In the genomic region with DNA sequence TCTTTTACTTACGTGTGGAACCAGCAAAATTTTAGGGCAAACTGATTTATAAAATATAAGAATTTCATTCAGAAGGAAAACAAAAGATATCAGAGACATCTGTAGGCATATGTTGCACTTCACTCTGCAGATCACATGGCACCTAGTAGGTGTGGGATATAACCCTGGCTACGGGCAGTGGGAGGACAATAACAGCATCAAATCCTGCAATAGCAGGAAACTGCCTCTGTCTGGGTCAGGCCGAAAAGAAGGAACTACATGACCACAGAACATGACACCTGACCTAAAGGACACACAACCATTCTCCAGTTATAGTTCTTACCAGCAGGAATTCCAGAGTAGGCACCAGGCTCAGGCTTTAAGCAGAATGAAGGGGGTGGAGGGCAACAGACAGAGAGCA, we compare ENCODE assay signal across 13 mouse cellular contexts.
A peak's percentile ranks its signal among the peaks of the same experiment; 100 is the strongest.
DNase-seq lines count a peak whose midpoint lies in the region; ATAC-seq and TF ChIP-seq lines count a peak whose summit lies in the region.
"Had no signal": no experiment of that assay in that cellular context is flagged by ENCODE, and none has a peak within 500 bp of the region (broad histone marks: within the 10 kb centered on the region; RNA-seq: fewer than 3 reads in every experiment).

No protein-coding gene starts in this region.

- no peaks in the 10 kb centered on the region for H3K27me3 ChIP-seq in hindbrain, embryonic 15.5 days
- H3K27me3 ChIP-seq in hindbrain, embryonic 11.5 days (ENCODE audit: control insufficient read depth, insufficient read depth, low read length): no peaks in the 10 kb centered on the region
- no peaks in the 10 kb centered on the region for H3K27me3 ChIP-seq in neural tube, embryonic 15.5 days (replicated peaks)
- H3K27me3 ChIP-seq: limb, embryonic 13.5 days; lung, embryonic 15.5 days had no signal

- no peaks in the 10 kb centered on the region for H3K9me3 ChIP-seq in hindbrain, embryonic 15.5 days
- H3K9me3 ChIP-seq in hindbrain, embryonic 11.5 days (ENCODE audit: control insufficient read depth, low read length): no peaks in the 10 kb centered on the region
- no peaks in the 10 kb centered on the region for H3K9me3 ChIP-seq in neural tube, embryonic 15.5 days (replicated peaks)
- H3K9me3 ChIP-seq: lung, embryonic 15.5 days had no signal

- no peak overlapping the region for H3K4me3 ChIP-seq in hindbrain, embryonic 15.5 days
- no peak overlapping the region for H3K4me3 ChIP-seq in hindbrain, embryonic 11.5 days (ENCODE audit: low read depth, low read length)
- H3K4me3 ChIP-seq in neural tube, embryonic 15.5 days (replicated peaks): no peak overlapping the region
- H3K4me3 ChIP-seq in gastrocnemius, adult 2 months: no peak overlapping the region
- H3K4me3 ChIP-seq: limb, embryonic 13.5 days; lung, embryonic 15.5 days had no signal

- TF ChIP-seq CTCF in gastrocnemius, adult 2 months (IDR thresholded peaks at IDR 0.05): no peak

- peak; percentile 61; the same call in 1 of the 2 replicates for ATAC-seq in hindbrain, embryonic 15.5 days (ENCODE audit: low FRiP score, low read depth)
- no peak for ATAC-seq in hindbrain, embryonic 11.5 days (ENCODE audit: low FRiP score)
- peak; percentile 71 for ATAC-seq in granulocyte monocyte progenitor cell, adult 5-6 weeks (replicated peaks; ENCODE audit: poor library complexity, severe bottlenecking)
- ATAC-seq in neural tube, embryonic 15.5 days (ENCODE audit: low FRiP score): peak; percentile 55; the same call in 1 of the 2 replicates

- H3K9ac ChIP-seq in hindbrain, embryonic 15.5 days: no peak overlapping the region
- H3K9ac ChIP-seq in hindbrain, embryonic 11.5 days (ENCODE audit: low read depth, low read length): no peak overlapping the region
- no peak overlapping the region for H3K9ac ChIP-seq in neural tube, embryonic 15.5 days (replicated peaks)
- H3K9ac ChIP-seq: limb, embryonic 13.5 days; lung, embryonic 15.5 days had no signal

- intact Hi-C loops in gastrocnemius, adult 2 months (cut with DNase I): no loop called here

- no peak overlapping the region for H3K4me2 ChIP-seq in hindbrain, embryonic 15.5 days
- no peak overlapping the region for H3K4me2 ChIP-seq in hindbrain, embryonic 11.5 days (replicated peaks; ENCODE audit: low read depth, low read length)
- H3K4me2 ChIP-seq in neural tube, embryonic 15.5 days: no peak overlapping the region
- H3K4me2 ChIP-seq: heart, embryonic 11.5 days; limb, embryonic 13.5 days; lung, embryonic 15.5 days had no signal

- peaks cover 15% of the 10 kb centered on the region for H3K4me1 ChIP-seq in hindbrain, embryonic 15.5 days (replicated peaks)
- H3K4me1 ChIP-seq in hindbrain, embryonic 11.5 days (replicated peaks; ENCODE audit: control insufficient read depth, insufficient read depth, low read length): no peaks in the 10 kb centered on the region
- peaks cover 11% of the 10 kb centered on the region for H3K4me1 ChIP-seq in neural tube, embryonic 15.5 days
- H3K4me1 ChIP-seq: limb, embryonic 13.5 days; lung, embryonic 15.5 days had no signal

- no peak for DNase-seq in hindbrain, embryonic 11.5 days (ENCODE audit: low spot score)
- peak; percentile 4 for DNase-seq in lung, postnatal 25 days (ENCODE audit: low spot score)
- no peak for DNase-seq in lung, postnatal 10 days
- DNase-seq in gastrocnemius, adult 2 months: no peak
- DNase-seq: cerebellum, adult 8-10 months; heart, postnatal 14 days; kidney, adult 11 months had no signal

- no peaks in the 10 kb centered on the region for H3K36me3 ChIP-seq in hindbrain, embryonic 15.5 days
- no peaks in the 10 kb centered on the region for H3K36me3 ChIP-seq in hindbrain, embryonic 11.5 days (ENCODE audit: control insufficient read depth, insufficient read depth, low read length)
- H3K36me3 ChIP-seq in neural tube, embryonic 15.5 days: no peaks in the 10 kb centered on the region
- H3K36me3 ChIP-seq: lung, embryonic 15.5 days had no signal

- peak overlapping the region; percentile 45 for H3K27ac ChIP-seq in hindbrain, embryonic 15.5 days (replicated peaks)
- H3K27ac ChIP-seq in hindbrain, embryonic 11.5 days (ENCODE audit: low read depth, low read length): no peak overlapping the region
- H3K27ac ChIP-seq in neural tube, embryonic 15.5 days (replicated peaks): peak overlapping the region; percentile 60; the same call in 1 of the 2 replicates
- H3K27ac ChIP-seq in gastrocnemius, adult 2 months: no peak overlapping the region
- H3K27ac ChIP-seq: limb, embryonic 13.5 days; lung, embryonic 15.5 days had no signal

- WGBS in hindbrain, embryonic 15.5 days: 64% methylated on average over 3 of the region's 3 CpGs
- 85% methylated on average over 3 of the region's 3 CpGs for WGBS in hindbrain, embryonic 11.5 days
- WGBS in neural tube, embryonic 15.5 days: 63% methylated on average over 3 of the region's 3 CpGs

Comparison
In these comparisons a context has a peak if more than half of its experiments do, and no peak if none do; other contexts are left out.
1. H3K27ac ChIP-seq: peak in hindbrain, embryonic 15.5 days (single experiment) and neural tube, embryonic 15.5 days (single experiment); none in hindbrain, embryonic 11.5 days (single experiment) and gastrocnemius, adult 2 months (single experiment).